Mouse (Mus musculus): ENCODE measurements around the gene Wdr6. TPM values are rescaled to one million over a fixed set of nuclear protein-coding genes. Genes with fewer than 3 reads are reported as not detected.

Wdr6 gene
- polyA plus RNA-seq, 1 experiment from 2014 or later, result 11.4 TPM

DNA sequence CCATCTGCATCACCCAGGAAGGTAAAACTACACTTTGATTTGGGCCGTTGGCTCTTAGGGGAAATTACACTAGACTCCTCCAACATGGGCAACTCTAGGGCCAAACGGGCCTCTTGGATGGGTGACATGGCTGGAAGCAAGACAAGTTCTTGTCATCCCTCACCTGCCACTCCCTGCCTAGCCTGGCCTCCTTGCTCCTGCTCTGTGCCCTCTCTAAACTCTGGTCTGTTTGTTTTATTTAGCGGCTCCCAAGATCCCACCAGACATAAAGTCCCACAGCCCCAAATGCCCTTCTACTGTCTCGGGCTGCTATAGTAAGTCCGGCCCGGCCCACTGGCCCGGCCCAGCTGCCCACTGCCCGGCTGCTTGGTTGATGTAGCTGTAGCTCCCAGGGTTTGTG, 14.9 kb downstream of the Wdr6 start:
- no peaks in the 10 kb centered on the region for H3K9me3 ChIP-seq (replicated peaks)
- H3K9ac ChIP-seq, result no peak overlapping the region
- H3K36me3 ChIP-seq (replicated peaks), result peaks cover 59% of the 10 kb centered on the region
- peak overlapping the region; percentile 9 for H3K4me2 ChIP-seq
- no peak for ATAC-seq (ENCODE audit: insufficient read depth)
- no peak overlapping the region for H3K27ac ChIP-seq (replicated peaks)
- H3K4me1 ChIP-seq (replicated peaks), result peaks cover 70% of the 10 kb centered on the region
- no peaks in the 10 kb centered on the region for H3K27me3 ChIP-seq
- no peak overlapping the region for H3K4me3 ChIP-seq (replicated peaks)
- WGBS (ENCODE audit: insufficient replicate concordance), result 86% methylated on average over 8 of the region's 8 CpGs

- H3K4me2 ChIP-seq, result peak within 1 kb of the TSS; percentile 86
- no peaks in the 10 kb centered on the region for H3K9me3 ChIP-seq (replicated peaks)
- peak within 1 kb of the TSS; percentile 77 for H3K9ac ChIP-seq
- no peaks in the 10 kb centered on the region for H3K27me3 ChIP-seq
- H3K4me1 ChIP-seq (replicated peaks), result peaks cover 41% of the 10 kb centered on the region
- H3K36me3 ChIP-seq (replicated peaks), result peaks cover 85% of the 10 kb centered on the region
- H3K4me3 ChIP-seq (replicated peaks), result peak within 1 kb of the TSS; percentile 65
- peak; percentile 96 for ATAC-seq (ENCODE audit: insufficient read depth)
- under 1% methylated on average over 53 of the region's 53 CpGs for WGBS (ENCODE audit: insufficient replicate concordance)
- peak within 1 kb of the TSS; percentile 76 for H3K27ac ChIP-seq (replicated peaks)
These were observed 18.2 kb downstream of the Wdr6 start, which contains the start of gene Impdh2 for GRCm38 (mm10) chr9:108560227-108560841. Impdh2 (plus strand) TSS chr9:108560286.

GRCm38 (mm10) chr9:108559169-108559568, 19.4 kb downstream of the Wdr6 start:
- Histone ChIP-seq H3K27ac (replicated peaks) (no peak overlapping the region), H3K4me2 (no peak overlapping the region), H3K4me1 (replicated peaks) (peaks cover 32% of the 10 kb centered on the region), H3K9me3 (replicated peaks) (no peaks in the 10 kb centered on the region), H3K4me3 (replicated peaks) (no peak overlapping the region), H3K9ac (no peak overlapping the region), H3K36me3 (replicated peaks) (peaks cover 84% of the 10 kb centered on the region), H3K27me3 (no peaks in the 10 kb centered on the region)
- 71% methylated on average over 4 of the region's 4 CpGs for WGBS (ENCODE audit: insufficient replicate concordance)
- ATAC-seq (ENCODE audit: insufficient read depth), result no peak

- no peak for ATAC-seq (ENCODE audit: insufficient read depth)
- 68% methylated on average over 1 of the region's 1 CpGs for WGBS (ENCODE audit: insufficient replicate concordance)
- H3K4me1 ChIP-seq (replicated peaks), result peaks cover 9% of the 10 kb centered on the region; the same call in 1 of the 2 replicates
- no peak overlapping the region for H3K9ac ChIP-seq
- H3K36me3 ChIP-seq (replicated peaks), result peaks cover 98% of the 10 kb centered on the region
- no peaks in the 10 kb centered on the region for H3K27me3 ChIP-seq
- H3K4me3 ChIP-seq (replicated peaks), result no peak overlapping the region
- H3K9me3 ChIP-seq (replicated peaks), result no peaks in the 10 kb centered on the region
- no peak overlapping the region for H3K4me2 ChIP-seq
- no peak overlapping the region for H3K27ac ChIP-seq (replicated peaks)
These were observed 31.7 kb downstream of the Wdr6 start for GRCm38 (mm10) chr9:108546875-108547274.

DNA sequence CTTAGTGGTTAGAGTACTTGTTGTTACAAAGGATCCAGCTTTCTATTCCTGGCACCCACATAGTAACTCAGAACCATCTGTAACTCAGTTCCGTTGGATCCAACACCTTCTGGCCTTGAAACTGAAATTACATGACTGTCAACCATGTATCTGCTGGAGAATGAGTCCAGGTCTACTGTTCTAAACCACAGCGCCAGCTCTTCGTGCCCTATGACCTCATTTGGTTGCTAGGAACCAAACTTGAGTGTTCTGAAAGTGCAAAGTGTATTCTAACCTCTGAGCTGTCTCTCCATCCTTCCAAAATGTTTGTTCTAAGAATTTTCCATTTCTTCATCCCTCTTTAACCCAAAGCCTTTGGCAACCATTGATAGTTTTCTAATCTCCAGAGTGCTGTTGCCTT, 32.6 kb downstream of the Wdr6 start:
- WGBS (ENCODE audit: insufficient replicate concordance), result 91% methylated on average over 3 of the region's 3 CpGs
- no peaks in the 10 kb centered on the region for H3K27me3 ChIP-seq
- H3K36me3 ChIP-seq (replicated peaks), result peaks cover 98% of the 10 kb centered on the region
- no peaks in the 10 kb centered on the region for H3K9me3 ChIP-seq (replicated peaks)
- peaks cover 9% of the 10 kb centered on the region; the same call in 1 of the 2 replicates for H3K4me1 ChIP-seq (replicated peaks)
- no peak overlapping the region for H3K27ac ChIP-seq (replicated peaks)
- H3K4me3 ChIP-seq (replicated peaks), result no peak overlapping the region
- no peak overlapping the region for H3K4me2 ChIP-seq
- H3K9ac ChIP-seq, result no peak overlapping the region
- no peak for ATAC-seq (ENCODE audit: insufficient read depth)

DNA sequence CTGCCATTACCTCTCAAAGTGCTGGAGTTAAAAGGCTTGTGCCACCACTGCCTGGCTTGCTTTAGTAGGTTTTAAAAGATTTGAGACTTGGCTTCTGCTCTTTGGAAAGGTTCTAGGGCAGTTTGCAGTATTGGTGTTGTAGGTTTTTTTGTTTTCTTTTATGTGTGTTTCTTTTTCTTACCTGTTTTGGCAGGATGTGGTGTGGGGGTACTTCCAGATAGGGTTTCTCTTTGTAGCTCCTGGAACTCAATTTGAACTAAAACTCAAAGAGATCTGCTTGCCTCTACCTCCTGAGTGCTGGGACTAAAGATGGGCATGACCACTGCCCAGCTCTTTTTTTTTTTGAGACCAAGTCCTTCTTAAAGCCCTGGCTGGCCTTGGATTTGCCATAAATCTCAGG, 37.7 kb downstream of the Wdr6 start:
- Histone ChIP-seq H3K4me2 (no peak overlapping the region), H3K27me3 (no peaks in the 10 kb centered on the region), H3K36me3 (replicated peaks) (peaks cover 92% of the 10 kb centered on the region), H3K4me3 (replicated peaks) (no peak overlapping the region), H3K9ac (no peak overlapping the region), H3K27ac (replicated peaks) (no peak overlapping the region), H3K4me1 (replicated peaks) (no peaks in the 10 kb centered on the region), H3K9me3 (replicated peaks) (no peaks in the 10 kb centered on the region)
- ATAC-seq (ENCODE audit: insufficient read depth), result no peak

DNA sequence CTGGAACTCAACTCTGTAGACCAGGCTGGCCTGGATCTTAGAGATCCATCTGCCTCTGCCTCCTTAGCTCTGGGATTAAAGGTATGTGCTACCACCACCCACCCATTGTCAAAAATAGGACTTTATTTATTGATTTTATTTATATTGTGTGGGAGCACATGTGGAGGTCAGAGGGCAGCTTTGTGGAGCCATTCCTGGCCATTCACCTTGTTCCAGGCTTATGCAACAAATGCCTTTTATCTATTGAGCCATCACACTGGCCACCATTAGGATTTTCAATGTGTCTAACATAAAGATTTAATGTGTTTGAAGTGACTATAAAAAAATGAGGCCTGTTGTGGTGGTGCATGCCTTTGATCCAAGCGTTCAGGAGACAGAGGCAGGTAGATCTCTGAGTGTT, 47.0 kb downstream of the Wdr6 start:
- WGBS (ENCODE audit: insufficient replicate concordance), result 84% methylated on average over 1 of the region's 1 CpGs
- Histone ChIP-seq H3K36me3 (replicated peaks) (peaks cover 88% of the 10 kb centered on the region), H3K9ac (no peak overlapping the region), H3K4me3 (replicated peaks) (no peak overlapping the region), H3K4me1 (replicated peaks) (no peaks in the 10 kb centered on the region), H3K27me3 (no peaks in the 10 kb centered on the region), H3K27ac (replicated peaks) (no peak overlapping the region), H3K9me3 (replicated peaks) (no peaks in the 10 kb centered on the region), H3K4me2 (no peak overlapping the region)
- ATAC-seq (ENCODE audit: insufficient read depth), result no peak

GRCm38 (mm10) chr9:108530954-108531353, 47.6 kb downstream of the Wdr6 start:
- Histone ChIP-seq H3K4me3 (replicated peaks) (no peak overlapping the region), H3K27ac (replicated peaks) (no peak overlapping the region), H3K4me2 (no peak overlapping the region), H3K27me3 (no peaks in the 10 kb centered on the region), H3K9ac (no peak overlapping the region), H3K9me3 (replicated peaks) (no peaks in the 10 kb centered on the region), H3K36me3 (replicated peaks) (peaks cover 85% of the 10 kb centered on the region), H3K4me1 (replicated peaks) (no peaks in the 10 kb centered on the region)
- ATAC-seq (ENCODE audit: insufficient read depth), result no peak
- 80% methylated on average over 1 of the region's 1 CpGs for WGBS (ENCODE audit: insufficient replicate concordance)

DNA sequence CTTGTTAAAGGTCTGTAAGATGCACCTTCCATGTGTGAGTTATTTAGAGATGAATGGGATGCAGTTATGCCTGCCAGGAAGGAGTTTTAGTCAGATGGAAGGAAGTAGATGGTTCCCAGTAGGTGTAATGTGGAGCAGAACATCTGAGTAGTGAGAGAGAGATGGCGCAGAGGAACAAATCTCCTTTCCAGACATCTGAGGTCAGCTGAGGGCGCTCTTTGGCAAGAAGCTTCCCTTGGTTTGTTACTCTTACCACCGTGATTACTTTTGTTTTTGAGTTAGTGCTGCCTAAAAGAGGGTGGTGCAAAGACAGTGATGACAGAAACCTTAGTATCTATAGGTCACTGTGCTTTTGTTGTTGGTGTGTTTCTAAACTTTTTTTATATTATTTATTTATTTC, 53.1 kb downstream of the Wdr6 start:
- peaks cover 51% of the 10 kb centered on the region for H3K36me3 ChIP-seq (replicated peaks)
- no peak for ATAC-seq (ENCODE audit: insufficient read depth)
- no peaks in the 10 kb centered on the region for H3K27me3 ChIP-seq
- no peak overlapping the region for H3K9ac ChIP-seq
- H3K4me2 ChIP-seq, result no peak overlapping the region
- no peaks in the 10 kb centered on the region for H3K9me3 ChIP-seq (replicated peaks)
- no peak overlapping the region for H3K4me3 ChIP-seq (replicated peaks)
- WGBS (ENCODE audit: insufficient replicate concordance), result 78% methylated on average over 3 of the region's 3 CpGs
- H3K27ac ChIP-seq (replicated peaks), result no peak overlapping the region
- peaks cover 2% of the 10 kb centered on the region for H3K4me1 ChIP-seq (replicated peaks)

GRCm38 (mm10) chr9:108523341-108523740, 55.2 kb downstream of the Wdr6 start:
- H3K9me3 ChIP-seq (replicated peaks), result no peaks in the 10 kb centered on the region
- H3K27me3 ChIP-seq, result no peaks in the 10 kb centered on the region
- H3K4me3 ChIP-seq (replicated peaks), result no peak overlapping the region
- H3K27ac ChIP-seq (replicated peaks), result no peak overlapping the region
- H3K9ac ChIP-seq, result no peak overlapping the region
- peaks cover 45% of the 10 kb centered on the region for H3K36me3 ChIP-seq (replicated peaks)
- ATAC-seq (ENCODE audit: insufficient read depth), result no peak
- 95% methylated on average over 4 of the region's 4 CpGs for WGBS (ENCODE audit: insufficient replicate concordance)
- peaks cover 19% of the 10 kb centered on the region for H3K4me1 ChIP-seq (replicated peaks)
- H3K4me2 ChIP-seq, result no peak overlapping the region
